Mouse (Mus musculus) liver, embryonic 12.5 days (tissue): ENCODE data around the gene Slco3a1. TPM values are rescaled to one million over a fixed set of nuclear protein-coding genes. Genes with fewer than 3 reads are reported as not detected.

Experiments used
- ATAC-seq: fragments of 200-750 bp; cut with Nextera tagmentation; 2 replicates; pipeline ENCODE4 v1.8.0; 2017; ENCODE audit warnings: moderate number of reproducible peaks, mild to moderate bottlenecking, moderate library complexity
- H3K27ac ChIP-seq: fragments of 300-500 bp; sonication (generic); 2 replicates; pipeline ENCODE4 v1.5.1; 2016; ENCODE audit warnings: mild to moderate bottlenecking
- H3K27me3 ChIP-seq: fragments of 300-500 bp; sonication (generic); replicated peaks from 2 replicates; pipeline ENCODE4 v1.6.1; 2016; ENCODE audit warnings: mild to moderate bottlenecking, moderate library complexity
- H3K36me3 ChIP-seq: fragments of 300-500 bp; sonication (generic); 2 replicates; pipeline ENCODE4 v1.6.1; 2016; ENCODE audit warnings: mild to moderate bottlenecking, moderate library complexity
- H3K4me1 ChIP-seq: fragments of 300-500 bp; sonication (generic); 2 replicates; pipeline ENCODE4 v1.6.1; 2016
- H3K4me2 ChIP-seq: fragments of 300-500 bp; sonication (generic); 2 replicates; pipeline ENCODE4 v1.6.1; 2016; ENCODE audit warnings: mild to moderate bottlenecking, moderate library complexity
- H3K4me3 ChIP-seq: fragments of 300-500 bp; sonication (generic); 2 replicates; pipeline ENCODE4 v1.5.1; 2016; ENCODE audit warnings: mild to moderate bottlenecking, moderate library complexity
- H3K9ac ChIP-seq: fragments of 300-500 bp; sonication (generic); 2 replicates; pipeline ENCODE4 v1.6.1; 2016; ENCODE audit warnings: mild to moderate bottlenecking, moderate library complexity
- H3K9me3 ChIP-seq: fragments of 300-500 bp; sonication (generic); replicated peaks from 2 replicates; pipeline ENCODE4 v1.6.1; 2016; ENCODE audit warnings: mild to moderate bottlenecking, moderate library complexity
- WGBS: fragments of 180-500 bp; shearing (Covaris S2); methylation state at CpG from one replicate; pipeline ENCODE4 v1.1.7; 2016; ENCODE audit not compliant: insufficient replicate concordance; 5-methylcytosine and 5-hydroxymethylcytosine counted together
- polyA plus RNA-seq: library from polyadenylated mRNA; unstranded; fragments of >200 nt; fragmentation: Nextera tagmentation; extraction: Ambion mirVana; gene quantifications from 2 replicates; pipeline ENCODE4 v1.2.1, GENCODE M21; 2016

The Slco3a1 gene
- polyA plus RNA-seq, 1 experiment from 2014 or later = 2.8 TPM

- Histone ChIP-seq H3K9ac (no peak overlapping the region), H3K27me3 (no peaks in the 10 kb centered on the region), H3K9me3 (no peaks in the 10 kb centered on the region), H3K4me1 (no peaks in the 10 kb centered on the region), H3K27ac (no peak overlapping the region), H3K4me2 (no peak overlapping the region), H3K4me3 (no peak overlapping the region), H3K36me3 (no peaks in the 10 kb centered on the region)
- 71% methylated on average over 1 of the region's 1 CpGs for WGBS
- ATAC-seq = no peak
These were observed 104.8 kb downstream of the Slco3a1 start for GRCm38 (mm10) chr7:74449802-74450201.

DNA sequence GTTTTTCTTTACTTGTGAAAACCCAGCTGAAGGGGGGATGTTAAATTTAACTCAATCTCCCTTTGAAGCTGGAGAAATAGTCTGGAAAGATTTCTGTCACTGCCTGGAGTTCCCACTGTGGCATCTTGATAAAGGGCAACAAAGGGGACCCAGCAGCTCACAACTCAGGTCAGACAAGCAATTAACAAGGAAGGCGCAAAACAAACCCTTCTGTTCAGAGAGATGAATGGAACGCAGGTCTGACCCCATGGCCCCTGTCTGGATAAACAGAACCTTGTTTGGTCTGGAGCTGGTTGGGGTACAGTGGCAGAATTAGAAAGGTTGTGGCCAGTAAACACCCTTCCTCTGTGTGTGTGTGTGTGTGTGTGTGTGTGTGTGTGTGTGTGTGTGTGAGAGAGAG is 106.8 kb downstream of the Slco3a1 start:
- Histone ChIP-seq H3K27me3 (no peaks in the 10 kb centered on the region), H3K27ac (no peak overlapping the region), H3K4me1 (no peaks in the 10 kb centered on the region), H3K9ac (no peak overlapping the region), H3K36me3 (no peaks in the 10 kb centered on the region), H3K4me2 (no peak overlapping the region), H3K9me3 (no peaks in the 10 kb centered on the region), H3K4me3 (no peak overlapping the region)
- 37% methylated on average over 2 of the region's 2 CpGs for WGBS
- ATAC-seq = no peak

- Histone ChIP-seq H3K36me3 (no peaks in the 10 kb centered on the region), H3K4me1 (no peaks in the 10 kb centered on the region), H3K4me3 (no peak overlapping the region), H3K9me3 (no peaks in the 10 kb centered on the region), H3K4me2 (no peak overlapping the region), H3K27ac (no peak overlapping the region), H3K9ac (no peak overlapping the region), H3K27me3 (no peaks in the 10 kb centered on the region)
- no peak for ATAC-seq
- WGBS = 56% methylated on average over 5 of the region's 5 CpGs
These were observed 109.4 kb downstream of the Slco3a1 start for GRCm38 (mm10) chr7:74445148-74445547.

DNA sequence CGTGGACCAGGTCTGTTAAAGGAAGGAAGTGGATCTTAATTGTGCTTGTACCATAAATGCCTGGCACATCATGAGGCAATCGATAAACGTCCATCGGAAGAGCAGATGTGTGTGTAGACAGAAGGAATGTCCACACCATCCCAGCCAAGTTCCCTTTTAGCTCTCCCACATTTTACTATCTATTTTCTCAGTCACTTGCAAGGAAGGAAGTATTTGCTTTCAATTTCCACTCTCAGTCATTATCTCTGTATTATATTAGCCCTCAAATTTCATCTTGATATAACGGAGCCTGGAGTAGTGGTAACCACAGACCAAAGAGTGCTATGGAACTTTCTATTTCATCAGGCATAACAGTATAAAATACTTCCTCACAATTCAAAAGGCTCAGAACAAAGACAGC is 112.2 kb downstream of the Slco3a1 start:
- Histone ChIP-seq H3K27me3 (no peaks in the 10 kb centered on the region), H3K9me3 (no peaks in the 10 kb centered on the region)
- 26% methylated on average over 5 of the region's 5 CpGs for WGBS

DNA sequence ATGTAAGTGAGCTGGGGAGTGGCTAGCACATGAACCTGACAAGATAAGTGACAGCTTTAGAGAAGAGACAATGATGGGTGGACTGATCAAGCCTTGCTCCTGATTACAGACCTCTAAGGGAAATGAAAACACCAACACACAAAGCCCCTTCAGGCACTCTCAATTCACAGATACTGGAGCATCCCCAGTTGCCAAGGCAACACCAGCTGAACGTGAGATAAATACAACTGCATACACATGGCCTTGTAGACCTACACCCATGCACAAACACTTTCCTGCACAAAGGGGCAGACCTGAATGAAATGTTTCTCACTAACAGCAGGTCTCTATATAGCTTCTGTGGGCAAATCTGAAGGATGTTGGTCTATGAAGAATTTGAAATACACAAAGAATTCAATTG is 117.0 kb downstream of the Slco3a1 start:
- H3K9ac ChIP-seq = no peak overlapping the region
- no peaks in the 10 kb centered on the region for H3K36me3 ChIP-seq
- no peaks in the 10 kb centered on the region for H3K27me3 ChIP-seq
- H3K4me3 ChIP-seq = no peak overlapping the region
- no peak overlapping the region for H3K4me2 ChIP-seq
- H3K27ac ChIP-seq = no peak overlapping the region
- no peaks in the 10 kb centered on the region for H3K9me3 ChIP-seq
- ATAC-seq = no peak
- no peaks in the 10 kb centered on the region for H3K4me1 ChIP-seq
- WGBS = 73% methylated on average over 1 of the region's 1 CpGs

More for the DNA sequence above, 112.2 kb downstream of the Slco3a1 start:
- no peak overlapping the region for H3K4me2 ChIP-seq
- H3K27ac ChIP-seq = no peak overlapping the region
- no peak overlapping the region for H3K4me3 ChIP-seq
- H3K9ac ChIP-seq = no peak overlapping the region
- no peak for ATAC-seq
- no peaks in the 10 kb centered on the region for H3K36me3 ChIP-seq
- no peaks in the 10 kb centered on the region for H3K4me1 ChIP-seq

GRCm38 (mm10) chr7:74436642-74437041 is 117.9 kb downstream of the Slco3a1 start:
- H3K27me3 ChIP-seq = no peaks in the 10 kb centered on the region
- H3K36me3 ChIP-seq = no peaks in the 10 kb centered on the region
- no peak overlapping the region for H3K9ac ChIP-seq
- no peak overlapping the region for H3K4me2 ChIP-seq
- no peak for ATAC-seq
- no peak overlapping the region for H3K4me3 ChIP-seq
- no peaks in the 10 kb centered on the region for H3K4me1 ChIP-seq
- 74% methylated on average over 2 of the region's 2 CpGs for WGBS
- H3K27ac ChIP-seq = no peak overlapping the region
- no peaks in the 10 kb centered on the region for H3K9me3 ChIP-seq

DNA sequence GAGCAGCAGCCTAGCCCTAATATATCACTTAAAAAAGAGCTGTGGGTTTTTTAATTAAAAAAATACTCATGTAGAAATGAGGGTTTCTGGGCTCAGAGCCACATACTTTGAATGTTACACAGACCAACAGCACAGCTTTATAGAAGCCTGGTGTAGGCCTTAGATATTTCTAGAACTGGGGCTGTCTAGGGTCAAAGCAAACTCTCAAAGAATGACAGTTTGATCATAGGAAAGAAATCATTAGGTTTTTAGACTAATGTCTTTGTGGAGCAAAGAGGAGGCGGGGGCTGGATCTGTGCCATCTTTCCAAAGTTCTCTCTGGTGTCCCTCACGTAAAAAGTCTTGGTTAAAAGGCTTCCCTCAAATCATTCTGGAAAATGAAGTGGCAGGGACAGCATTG is 121.6 kb downstream of the Slco3a1 start:
- 63% methylated on average over 2 of the region's 2 CpGs for WGBS
- Histone ChIP-seq H3K36me3 (no peaks in the 10 kb centered on the region), H3K27me3 (no peaks in the 10 kb centered on the region), H3K4me2 (no peak overlapping the region), H3K4me1 (no peaks in the 10 kb centered on the region), H3K27ac (no peak overlapping the region), H3K4me3 (no peak overlapping the region), H3K9ac (no peak overlapping the region), H3K9me3 (no peaks in the 10 kb centered on the region)
- ATAC-seq = no peak

DNA sequence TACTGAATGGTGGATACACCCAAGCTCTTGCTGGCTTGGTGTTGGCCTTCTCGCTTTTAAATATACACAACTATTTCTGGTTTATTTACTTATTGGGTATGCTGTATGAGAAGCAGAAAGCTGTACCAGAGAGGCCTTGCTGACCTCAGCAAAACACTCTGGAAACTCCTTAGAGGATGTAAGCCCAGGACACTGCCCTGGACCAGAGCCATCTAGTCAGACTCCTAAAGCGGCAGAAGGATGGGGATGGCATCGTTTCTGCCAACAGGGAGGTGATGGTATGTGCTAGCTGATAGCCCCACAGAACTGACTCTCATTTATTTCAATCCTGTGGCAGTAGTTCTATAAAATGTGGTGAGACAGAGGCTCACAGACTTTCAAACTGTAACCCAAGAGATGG is 125.3 kb downstream of the Slco3a1 start:
- H3K9ac ChIP-seq = no peak overlapping the region
- H3K27ac ChIP-seq = no peak overlapping the region
- 72% methylated on average over 3 of the region's 3 CpGs for WGBS
- no peaks in the 10 kb centered on the region for H3K36me3 ChIP-seq
- no peak for ATAC-seq
- H3K4me2 ChIP-seq = no peak overlapping the region
- H3K4me1 ChIP-seq = peaks cover 6% of the 10 kb centered on the region; the same call in 1 of the 2 replicates
- H3K9me3 ChIP-seq = no peaks in the 10 kb centered on the region
- no peak overlapping the region for H3K4me3 ChIP-seq
- no peaks in the 10 kb centered on the region for H3K27me3 ChIP-seq

DNA sequence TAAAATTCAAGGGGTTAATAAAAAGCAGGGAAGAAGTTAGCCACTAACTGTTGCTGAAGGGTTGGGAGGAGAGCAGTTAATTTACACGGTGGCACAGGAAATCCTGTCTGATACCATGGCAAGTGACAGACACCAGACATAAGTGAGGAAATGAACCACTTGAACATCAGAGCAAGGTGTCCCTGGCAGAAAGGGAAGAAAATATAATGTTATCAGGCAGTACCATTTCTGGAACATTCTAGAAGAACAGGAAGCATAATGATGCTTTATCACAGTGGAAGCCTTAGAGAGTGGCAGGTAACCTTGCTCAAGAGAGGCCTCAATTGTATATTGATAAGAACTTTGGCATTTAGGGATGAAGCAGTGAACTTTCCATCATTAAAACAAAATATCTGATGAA is 127.4 kb downstream of the Slco3a1 start:
- Histone ChIP-seq H3K27ac (no peak overlapping the region), H3K4me1 (peaks cover 6% of the 10 kb centered on the region; the same call in 1 of the 2 replicates), H3K4me3 (no peak overlapping the region), H3K9ac (no peak overlapping the region), H3K36me3 (no peaks in the 10 kb centered on the region), H3K27me3 (no peaks in the 10 kb centered on the region), H3K9me3 (no peaks in the 10 kb centered on the region), H3K4me2 (no peak overlapping the region)
- WGBS = 19% methylated on average over 1 of the region's 1 CpGs
- ATAC-seq = no peak

GRCm38 (mm10) chr7:74425941-74426340 is 128.6 kb downstream of the Slco3a1 start:
- no peak for ATAC-seq
- Histone ChIP-seq H3K4me3 (no peak overlapping the region), H3K27ac (no peak overlapping the region), H3K4me1 (peaks cover 6% of the 10 kb centered on the region; the same call in 1 of the 2 replicates), H3K9ac (no peak overlapping the region), H3K9me3 (no peaks in the 10 kb centered on the region), H3K27me3 (no peaks in the 10 kb centered on the region), H3K4me2 (no peak overlapping the region), H3K36me3 (no peaks in the 10 kb centered on the region)
- 64% methylated on average over 1 of the region's 1 CpGs for WGBS

- Histone ChIP-seq H3K27me3 (no peaks in the 10 kb centered on the region), H3K9me3 (no peaks in the 10 kb centered on the region), H3K4me3 (no peak overlapping the region), H3K36me3 (no peaks in the 10 kb centered on the region), H3K4me1 (peaks cover 6% of the 10 kb centered on the region; the same call in 1 of the 2 replicates), H3K9ac (no peak overlapping the region), H3K27ac (no peak overlapping the region), H3K4me2 (no peak overlapping the region)
- ATAC-seq = no peak
- 51% methylated on average over 9 of the region's 9 CpGs for WGBS
These were observed 130.4 kb downstream of the Slco3a1 start for GRCm38 (mm10) chr7:74423928-74424850.

- 56% methylated on average over 3 of the region's 3 CpGs for WGBS
- Histone ChIP-seq H3K4me1 (peaks cover 6% of the 10 kb centered on the region; the same call in 1 of the 2 replicates), H3K27ac (no peak overlapping the region), H3K4me3 (no peak overlapping the region), H3K9ac (no peak overlapping the region), H3K9me3 (no peaks in the 10 kb centered on the region), H3K27me3 (no peaks in the 10 kb centered on the region), H3K36me3 (no peaks in the 10 kb centered on the region), H3K4me2 (no peak overlapping the region)
- no peak for ATAC-seq
These were observed 131.3 kb downstream of the Slco3a1 start for GRCm38 (mm10) chr7:74423316-74423715.
